In the genomic region with DNA sequence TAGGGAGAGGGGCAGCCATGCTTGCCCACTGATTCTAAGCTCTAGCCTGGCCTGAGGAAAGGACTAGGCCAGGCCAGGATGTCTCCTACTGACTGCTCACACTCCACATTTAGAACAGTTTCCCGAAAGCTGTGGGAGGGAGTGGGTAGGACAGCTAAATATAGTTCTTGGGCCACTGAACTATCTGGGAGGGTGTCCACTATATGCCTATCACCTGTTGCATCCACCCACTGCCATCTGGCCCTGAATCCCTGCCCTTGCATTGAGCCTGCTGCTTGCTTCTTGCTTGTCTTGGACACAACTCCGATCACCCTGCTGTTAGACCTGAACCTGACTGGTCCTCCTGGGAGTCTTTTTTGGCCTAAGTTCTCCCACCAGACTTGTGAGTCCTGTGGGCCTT, we compare ENCODE assay signal across 8 mouse cellular contexts. TPM values are rescaled to one million over a fixed set of nuclear protein-coding genes. Genes with fewer than 3 reads are reported as not detected.
A peak's percentile ranks its signal among the peaks of the same experiment; 100 is the strongest.
DNase-seq lines count a peak whose midpoint lies in the region; ATAC-seq and TF ChIP-seq lines count a peak whose summit lies in the region.

A gene (plus strand): TSS at position 262 of the 400 bp plus-strand sequence.

- no peak for DNase-seq in lung, postnatal 0 days (ENCODE audit: low spot score)
- DNase-seq in lung, postnatal 4 days, result no peak
- DNase-seq in gastrocnemius, adult 18-20 months (ENCODE audit: low spot score), result peak; percentile 82
- DNase-seq in hindbrain, embryonic 11.5 days (ENCODE audit: low spot score), result no peak
- no peak for DNase-seq in c-Kit-positive CD71-positive TER-119-positive erythroid progenitor cells, embryonic 14.5 days (ENCODE audit: low spot score)
- DNase-seq in layer of hippocampus, adult 2 months (ENCODE audit: low spot score in 2 of 2), result no peak
- no peak for DNase-seq in layer of hippocampus, postnatal 25 days (ENCODE audit: extremely low spot score in 1 of 2, low spot score in 1 of 2)

- H3K4me3 ChIP-seq in lung, postnatal 0 days (ENCODE audit: low read depth, low read length), result 0 out of 2 replicates have a peak within 1 kb of the TSS, but pooled peaks have one; percentile 1
- no peak within 1 kb of the TSS for H3K4me3 ChIP-seq in hindbrain, embryonic 11.5 days (ENCODE audit: low read depth, low read length)
- peak within 1 kb of the TSS; percentile 71 for H3K4me3 ChIP-seq in myocyte
- no peak within 1 kb of the TSS for H3K4me3 ChIP-seq in layer of hippocampus, adult 2 months

- peak within 1 kb of the TSS; percentile 15 for H3ac ChIP-seq in myocyte (ENCODE audit: control insufficient read depth, insufficient read length)

- H3K36me3 ChIP-seq in lung, postnatal 0 days (ENCODE audit: insufficient read depth, low read length), result no peaks in the 10 kb centered on the region
- no peaks in the 10 kb centered on the region for H3K36me3 ChIP-seq in hindbrain, embryonic 11.5 days (ENCODE audit: control insufficient read depth, insufficient read depth, low read length)
- H3K36me3 ChIP-seq in myocyte (ENCODE audit: control insufficient read depth, insufficient read depth), result peaks cover 10% of the 10 kb centered on the region

- H3K9ac ChIP-seq in lung, postnatal 0 days (replicated peaks; ENCODE audit: low read depth), result no peak within 1 kb of the TSS
- H3K9ac ChIP-seq in hindbrain, embryonic 11.5 days (ENCODE audit: low read depth, low read length), result peak within 1 kb of the TSS; percentile 11; the same call in 1 of the 2 replicates

- TF ChIP-seq CTCF in lung, postnatal 0 days (IDR thresholded peaks at IDR 0.05), result no peak
- no peak for TF ChIP-seq CTCF in layer of hippocampus, adult 2 months (conservative IDR thresholded peaks at IDR 0.05)

- H3K9me3 ChIP-seq in lung, postnatal 0 days (ENCODE audit: low read length), result no peaks in the 10 kb centered on the region
- no peaks in the 10 kb centered on the region for H3K9me3 ChIP-seq in hindbrain, embryonic 11.5 days (ENCODE audit: control insufficient read depth, low read length)

- H3K79me2 ChIP-seq in myocyte (ENCODE audit: control insufficient read depth, insufficient read depth), result peaks cover 8% of the 10 kb centered on the region

- TF ChIP-seq POLR2A in myocyte (IDR thresholded peaks at IDR 0.05; ENCODE audit: insufficient read length, low read depth), result peak; percentile 59

- peak within 1 kb of the TSS; percentile 44 for H3K4me2 ChIP-seq in lung, postnatal 0 days (replicated peaks; ENCODE audit: low read depth, low read length)
- H3K4me2 ChIP-seq in hindbrain, embryonic 11.5 days (replicated peaks; ENCODE audit: low read depth, low read length), result 0 out of 2 replicates have a peak within 1 kb of the TSS, but pooled peaks have one; percentile 7
- H3K4me2 ChIP-seq in myocyte (ENCODE audit: low read depth), result peak within 1 kb of the TSS; percentile 75

- 0 out of 2 replicates have a peak, but pooled peaks cover 4% of the 10 kb centered on the region for H3K4me1 ChIP-seq in lung, postnatal 0 days (ENCODE audit: insufficient read depth, low read depth, low read length)
- H3K4me1 ChIP-seq in hindbrain, embryonic 11.5 days (replicated peaks; ENCODE audit: control insufficient read depth, insufficient read depth, low read length), result no peaks in the 10 kb centered on the region

- 82% methylated on average over 2 of the region's 2 CpGs for WGBS in lung, postnatal 0 days
- WGBS in hindbrain, embryonic 11.5 days, result 86% methylated on average over 2 of the region's 2 CpGs

- H3K27me3 ChIP-seq in lung, postnatal 0 days (replicated peaks; ENCODE audit: insufficient read depth, low read length), result no peaks in the 10 kb centered on the region
- no peaks in the 10 kb centered on the region for H3K27me3 ChIP-seq in hindbrain, embryonic 11.5 days (ENCODE audit: control insufficient read depth, insufficient read depth, low read length)
- no peaks in the 10 kb centered on the region for H3K27me3 ChIP-seq in myocyte (ENCODE audit: control insufficient read depth, insufficient read depth, insufficient read length)

- no peak for TF ChIP-seq EP300 in lung, postnatal 0 days (IDR thresholded peaks at IDR 0.05)

- no peak within 1 kb of the TSS for H3K27ac ChIP-seq in lung, postnatal 0 days (ENCODE audit: low read length)
- no peak within 1 kb of the TSS for H3K27ac ChIP-seq in hindbrain, embryonic 11.5 days (ENCODE audit: low read depth, low read length)
- no peak within 1 kb of the TSS for H3K27ac ChIP-seq in layer of hippocampus, adult 2 months

- ATAC-seq in lung, postnatal 0 days, result no peak
- ATAC-seq in hindbrain, embryonic 11.5 days (ENCODE audit: low FRiP score), result no peak

TF ChIP-seq in myocyte, 11 proteins besides CTCF, POLR2A, EP300 and RAD21:
- TF ChIP-seq MYOD1 (IDR thresholded peaks at IDR 0.05; ENCODE audit: control insufficient read depth in 1 of 3, insufficient read length in 2 of 3, low read depth in 2 of 3) (peak; percentile 78 to 99 (median 98)), REST (IDR thresholded peaks at IDR 0.05; ENCODE audit: insufficient read depth, insufficient read length) (peak; percentile 7), MYOG (IDR thresholded peaks at IDR 0.05; ENCODE audit: control insufficient read depth in 1 of 3, insufficient read depth in 1 of 3, insufficient read length in 2 of 3, low read depth in 2 of 3) (peak; percentile 90 to 98 (median 93)), POLR2AphosphoS2 (IDR thresholded peaks at IDR 0.05; ENCODE audit: insufficient read length, low read depth) (peak; percentile 73), TCF3 (IDR thresholded peaks at IDR 0.05; ENCODE audit: insufficient read length, low read depth) (peak; percentile 84), MAX (IDR thresholded peaks at IDR 0.05; ENCODE audit: low read depth) (no peak), USF1 (IDR thresholded peaks at IDR 0.05; ENCODE audit: low read depth) (no peak), E2F4 (IDR thresholded peaks at IDR 0.05; ENCODE audit: insufficient read depth) (no peak), TCF12 (IDR thresholded peaks at IDR 0.05; ENCODE audit: insufficient read depth, poor library complexity, severe bottlenecking) (peak; percentile 88), SRF (IDR thresholded peaks at IDR 0.05; ENCODE audit: control insufficient read depth, insufficient read length, low read depth) (no peak), CEBPB (IDR thresholded peaks at IDR 0.05; ENCODE audit: insufficient read depth, poor library complexity, severe bottlenecking) (no peak)

RNA-seq across cellular contexts. Expression of the gene that starts here (rescaled TPM):
- polyA plus RNA-seq in lung, postnatal 0 days (2015; fragmentation: Nextera tagmentation; extraction: Ambion mirVana), result 0.14 and 0.19 TPM in 2 replicates
- 100 to 1,000 TPM; 195 to 222 TPM for total RNA-seq in gastrocnemius, adult 18-20 months (2021)
- polyA plus RNA-seq in hindbrain, embryonic 11.5 days (2014; fragmentation: Nextera tagmentation; extraction: Ambion mirVana), result not detected in 2 replicates
- polyA plus RNA-seq in myocyte (2012; fragmentation: generic; extraction: Trizol), result 468 TPM
- 1 to 10 TPM in 1 of 2 experiments, under 1 TPM in 1; 0.77 to 1.0 TPM for total RNA-seq in layer of hippocampus, adult 2 months (2021)
- total RNA-seq in layer of hippocampus, postnatal 25 days (2021), result under 1 TPM; 0.21 to 0.25 TPM

Comparison
In these comparisons a context has a peak if more than half of its experiments do, and no peak if none do; other contexts are left out.
1. RNA of the gene that starts here (total RNA-seq): 195 to 222 TPM in gastrocnemius, adult 18-20 months; 0.77 to 1.0 TPM in layer of hippocampus, adult 2 months and 0.21 to 0.25 TPM in layer of hippocampus, postnatal 25 days; every median in the first group is over 10 times any median in the second.
2. RNA of the gene that starts here (polyA plus RNA-seq): 468 TPM in myocyte (single experiment); 0.14 to 0.19 TPM in lung, postnatal 0 days and not detected in hindbrain, embryonic 11.5 days; every median in the first group is over 100 times any median in the second.
3. H3K4me2 ChIP-seq: peak in every context shown above with its lines; median percentile 75 in myocyte; 44 in lung, postnatal 0 days; 7 in hindbrain, embryonic 11.5 days.
4. H3K4me3 ChIP-seq: peak in lung, postnatal 0 days (single experiment) and myocyte (single experiment); none in hindbrain, embryonic 11.5 days (single experiment) and layer of hippocampus, adult 2 months (single experiment).